Mouse (Mus musculus) kidney, adult 11 months (tissue): ENCODE measurements at regions not wholly inside any gene's neighbourhood (a gene's known extent, or its start where the extent isn't known, plus 50 kb on each side); places are given as distances from the start of the nearest gene placed in this dataset.
"Not testable (repeated sequence)": the region's sequence is repeated elsewhere in the genome, so short reads cannot be mapped to it uniquely, and the experiment has no call there.

Source experiments
- DNase-seq: peaks from one replicate; pipeline ENCODE4 v3.0.0; 2022

GRCm38 (mm10) chr12:10445738-10446137 is 55.2 kb downstream of the Rdh14 start:
- DNase-seq = no peak

GRCm38 (mm10) chr12:10457960-10458655 is 67.5 kb downstream of the Rdh14 start:
- DNase-seq = no peak

- DNase-seq = no peak
Measured at GRCm38 (mm10) chr12:10461796-10462195, 71.2 kb downstream of the Rdh14 start.

- DNase-seq = no peak
Measured at GRCm38 (mm10) chr12:10462956-10463355, 72.4 kb downstream of the Rdh14 start.

- no peak for DNase-seq
Measured at GRCm38 (mm10) chr12:10473986-10474385, 83.4 kb downstream of the Rdh14 start.

- no peak for DNase-seq
Measured at GRCm38 (mm10) chr12:10480781-10481180, 90.2 kb downstream of the Rdh14 start.

GRCm38 (mm10) chr12:10482294-10483010 is 91.9 kb downstream of the Rdh14 start:
- no peak for DNase-seq

- DNase-seq = no peak
Measured at GRCm38 (mm10) chr12:10506721-10507120, 116.1 kb downstream of the Rdh14 start.

GRCm38 (mm10) chr12:10513526-10513925 is 123.0 kb downstream of the Rdh14 start:
- no peak for DNase-seq

GRCm38 (mm10) chr12:10514278-10514677 is 123.7 kb downstream of the Rdh14 start:
- DNase-seq = peak; percentile 9

- DNase-seq = no peak
Measured at GRCm38 (mm10) chr12:10524509-10525286, 134.1 kb downstream of the Rdh14 start.

GRCm38 (mm10) chr12:10525934-10526333 is 135.4 kb downstream of the Rdh14 start:
- DNase-seq = no peak

- no peak for DNase-seq
Measured at GRCm38 (mm10) chr12:10529077-10529476, 138.5 kb downstream of the Rdh14 start.

- DNase-seq = no peak
Measured at GRCm38 (mm10) chr12:10530996-10531395, 140.4 kb downstream of the Rdh14 start.

- DNase-seq = no peak
Measured at GRCm38 (mm10) chr12:10533971-10534370, 143.4 kb downstream of the Rdh14 start.

GRCm38 (mm10) chr12:10536239-10536638 is 145.7 kb downstream of the Rdh14 start:
- no peak for DNase-seq

GRCm38 (mm10) chr12:10537069-10537468 is 146.5 kb downstream of the Rdh14 start:
- peak; percentile 4 for DNase-seq

- no peak for DNase-seq
Measured at GRCm38 (mm10) chr12:10549481-10550201, 159.1 kb downstream of the Rdh14 start.

- DNase-seq = not testable (repeated sequence)
Measured at GRCm38 (mm10) chr12:10554701-10555100, 164.1 kb downstream of the Rdh14 start.

GRCm38 (mm10) chr12:10562966-10563365 is 172.4 kb downstream of the Rdh14 start:
- no peak for DNase-seq

- no peak for DNase-seq
Measured at GRCm38 (mm10) chr12:10567881-10568280, 177.3 kb downstream of the Rdh14 start.

- DNase-seq = no peak
Measured at GRCm38 (mm10) chr12:10571643-10572377, 181.2 kb downstream of the Rdh14 start.

GRCm38 (mm10) chr12:10572378-10572650 is 181.7 kb downstream of the Rdh14 start:
- no peak for DNase-seq
